Mouse (Mus musculus) cerebellum, postnatal 36 days (tissue): ENCODE results near the gene Exosc10.

Source experiments
- DNase-seq, 2 experiments: peaks; one replicate each; pipeline ENCODE4 v3.0.0; 2021 to 2022; ENCODE audit warnings: mixed read lengths in 2 of 2

The Exosc10 gene

GRCm38 (mm10) chr4:148610631-148611364, 52.6 kb downstream of the Exosc10 start:
- no peak for DNase-seq

GRCm38 (mm10) chr4:148612557-148612956, 54.3 kb downstream of the Exosc10 start:
- no peak for DNase-seq

- no peak for DNase-seq
Observed at GRCm38 (mm10) chr4:148613738-148614137, 55.5 kb downstream of the Exosc10 start.

- DNase-seq, result no peak
Observed at GRCm38 (mm10) chr4:148619805-148620204, 61.6 kb downstream of the Exosc10 start.

- DNase-seq, result no peak
Observed at GRCm38 (mm10) chr4:148620718-148621117, 62.5 kb downstream of the Exosc10 start.

- no peak for DNase-seq
Observed at GRCm38 (mm10) chr4:148622485-148622884, 64.3 kb downstream of the Exosc10 start.

GRCm38 (mm10) chr4:148623609-148624008, 65.4 kb downstream of the Exosc10 start:
- no peak for DNase-seq

GRCm38 (mm10) chr4:148625010-148625409, 66.8 kb downstream of the Exosc10 start:
- DNase-seq, result no peak

GRCm38 (mm10) chr4:148625756-148626622, 67.8 kb downstream of the Exosc10 start:
- DNase-seq, result no peak

- DNase-seq, result peak; percentile 94 to 97
Observed at GRCm38 (mm10) chr4:148626623-148627185, 68.5 kb downstream of the Exosc10 start, which contains the start of gene Tardbp. Gene Tardbp, minus strand, starts transcription at chr4:148627019.

GRCm38 (mm10) chr4:148627246-148627645, 69.0 kb downstream of the Exosc10 start:
- DNase-seq, result no peak
